Mouse (Mus musculus): ENCODE data around the gene Nsg1.

Gene Nsg1

GRCm38 (mm10) chr5:38159634-38160413 lies at the start of gene Nsg1:
TSS of gene Nsg1 (minus strand) at chr5:38159907.
- no peak for DNase-seq (ENCODE audit: low read depth, low spot score)

- DNase-seq (ENCODE audit: low read depth, low spot score) = no peak
These were observed 49.3 kb upstream of the Nsg1 start for GRCm38 (mm10) chr5:38208985-38209384.

- DNase-seq (ENCODE audit: low read depth, low spot score) = no peak
These were observed 45.6 kb upstream of the Nsg1 start for GRCm38 (mm10) chr5:38205303-38205726.

- DNase-seq (ENCODE audit: low read depth, low spot score) = no peak
These were observed 40.0 kb upstream of the Nsg1 start for GRCm38 (mm10) chr5:38199686-38200085.

- peak; percentile 66 for DNase-seq (ENCODE audit: low read depth, low spot score)
These were observed 37.7 kb upstream of the Nsg1 start for GRCm38 (mm10) chr5:38197482-38197823.

GRCm38 (mm10) chr5:38196821-38197481 lies 37.2 kb upstream of the Nsg1 start:
- DNase-seq (ENCODE audit: low read depth, low spot score) = no peak

- DNase-seq (ENCODE audit: low read depth, low spot score) = no peak
These were observed 36.2 kb upstream of the Nsg1 start for GRCm38 (mm10) chr5:38195941-38196340.

GRCm38 (mm10) chr5:38194946-38195345 lies 35.2 kb upstream of the Nsg1 start:
- DNase-seq (ENCODE audit: low read depth, low spot score) = no peak

- DNase-seq (ENCODE audit: low read depth, low spot score) = no peak
These were observed 31.2 kb upstream of the Nsg1 start for GRCm38 (mm10) chr5:38190907-38191306.

- DNase-seq (ENCODE audit: low read depth, low spot score) = no peak
These were observed 27.3 kb upstream of the Nsg1 start for GRCm38 (mm10) chr5:38187006-38187405.

GRCm38 (mm10) chr5:38184688-38185285 lies 25.1 kb upstream of the Nsg1 start:
- DNase-seq (ENCODE audit: low read depth, low spot score) = no peak

- DNase-seq (ENCODE audit: low read depth, low spot score) = no peak
These were observed 14.7 kb upstream of the Nsg1 start for GRCm38 (mm10) chr5:38174256-38174912.

- DNase-seq (ENCODE audit: low read depth, low spot score) = no peak
These were observed 14.1 kb upstream of the Nsg1 start for GRCm38 (mm10) chr5:38173766-38174165.

GRCm38 (mm10) chr5:38168497-38168896 lies 8.8 kb upstream of the Nsg1 start:
- DNase-seq (ENCODE audit: low read depth, low spot score) = no peak

- DNase-seq (ENCODE audit: low read depth, low spot score) = peak; percentile 25
These were observed 617 bp downstream of the Nsg1 start for GRCm38 (mm10) chr5:38158947-38159633.

GRCm38 (mm10) chr5:38158501-38158946 lies 1.2 kb downstream of the Nsg1 start:
- DNase-seq (ENCODE audit: low read depth, low spot score) = no peak

- DNase-seq (ENCODE audit: low read depth, low spot score) = no peak
These were observed 2.2 kb downstream of the Nsg1 start for GRCm38 (mm10) chr5:38157481-38158020.

GRCm38 (mm10) chr5:38153636-38154035 lies 6.1 kb downstream of the Nsg1 start:
- DNase-seq (ENCODE audit: low read depth, low spot score) = no peak

GRCm38 (mm10) chr5:38152201-38153108 lies 7.3 kb downstream of the Nsg1 start:
- DNase-seq (ENCODE audit: low read depth, low spot score) = no peak

- no peak for DNase-seq (ENCODE audit: low read depth, low spot score)
These were observed 8.4 kb downstream of the Nsg1 start for GRCm38 (mm10) chr5:38151264-38151663.
